Comparison of ENCODE assay signal across 8 mouse cellular contexts in genomic region chr2:152406126-152406525, GRCm38 (mm10). TPM values are rescaled to one million over a fixed set of nuclear protein-coding genes. Genes with fewer than 3 reads are reported as not detected.
DNase-seq lines count a peak whose midpoint lies in the region; ATAC-seq and TF ChIP-seq lines count a peak whose summit lies in the region.

No protein-coding gene starts in this region.

- H3K4me2 ChIP-seq in forebrain, embryonic 14.5 days (ENCODE audit: low read length) = peak overlapping the region; percentile 58
- peak overlapping the region; percentile 80 for H3K4me2 ChIP-seq in liver, postnatal 0 days (ENCODE audit: low read depth, low read length)
- peak overlapping the region; percentile 77 for H3K4me2 ChIP-seq in neural tube, embryonic 15.5 days

- intact Hi-C loops in heart, postnatal 14 days (cut with DNase I) = no loop called here

- H3K9ac ChIP-seq in forebrain, embryonic 14.5 days (ENCODE audit: low read length) = peak overlapping the region; percentile 46
- peak overlapping the region; percentile 5; the same call in 1 of the 2 replicates for H3K9ac ChIP-seq in liver, postnatal 0 days (replicated peaks)
- H3K9ac ChIP-seq in neural tube, embryonic 15.5 days (replicated peaks) = peak overlapping the region; percentile 37; the same call in 1 of the 2 replicates

- under 1% methylated on average over 19 of the region's 19 CpGs for WGBS in forebrain, embryonic 14.5 days
- WGBS in liver, postnatal 0 days (ENCODE audit: insufficient replicate concordance) = under 1% methylated on average over 19 of the region's 19 CpGs
- WGBS in neural tube, embryonic 15.5 days = under 1% methylated on average over 19 of the region's 19 CpGs

- H3K27me3 ChIP-seq in forebrain, embryonic 14.5 days (replicated peaks; ENCODE audit: control insufficient read depth, insufficient read depth, low read length) = no peaks in the 10 kb centered on the region
- no peaks in the 10 kb centered on the region for H3K27me3 ChIP-seq in liver, postnatal 0 days (ENCODE audit: insufficient read depth, low read length)
- no peaks in the 10 kb centered on the region for H3K27me3 ChIP-seq in neural tube, embryonic 15.5 days (replicated peaks)

- no peaks in the 10 kb centered on the region for H3K9me3 ChIP-seq in forebrain, embryonic 14.5 days (replicated peaks; ENCODE audit: control insufficient read depth, low read length)
- no peaks in the 10 kb centered on the region for H3K9me3 ChIP-seq in liver, postnatal 0 days (ENCODE audit: low read length)
- no peaks in the 10 kb centered on the region for H3K9me3 ChIP-seq in neural tube, embryonic 15.5 days (replicated peaks)

- peak overlapping the region; percentile 75 for H3K27ac ChIP-seq in forebrain, embryonic 14.5 days (ENCODE audit: low read depth, low read length)
- no peak overlapping the region for H3K27ac ChIP-seq in liver, postnatal 0 days (ENCODE audit: low read depth)
- peak overlapping the region; percentile 83 for H3K27ac ChIP-seq in neural tube, embryonic 15.5 days (replicated peaks)

- TF ChIP-seq EP300 in liver, postnatal 0 days (IDR thresholded peaks at IDR 0.05; ENCODE audit: low read depth) = no peak

- no peaks in the 10 kb centered on the region for H3K36me3 ChIP-seq in forebrain, embryonic 14.5 days (ENCODE audit: control insufficient read depth, insufficient read depth, low read length)
- H3K36me3 ChIP-seq in liver, postnatal 0 days (replicated peaks; ENCODE audit: insufficient read depth, low read length) = no peaks in the 10 kb centered on the region
- no peaks in the 10 kb centered on the region for H3K36me3 ChIP-seq in neural tube, embryonic 15.5 days

- TF ChIP-seq CTCF in liver, postnatal 0 days (IDR thresholded peaks at IDR 0.05; ENCODE audit: low read depth) = 0 out of 2 replicates have a peak, but pooled peaks have one; percentile 18

- peak; percentile 98 for ATAC-seq in forebrain, embryonic 14.5 days
- ATAC-seq in liver, postnatal 0 days = peak; percentile 100
- peak; percentile 96 for ATAC-seq in neural tube, embryonic 15.5 days (ENCODE audit: low FRiP score)

- DNase-seq in ES-CJ7 (ENCODE audit: low read depth, low spot score) = peak; percentile 97
- peak; percentile 93 for DNase-seq in cerebellum, adult 11 months
- peak; percentile 98 for DNase-seq in forebrain, embryonic 14.5 days (ENCODE audit: low spot score)
- DNase-seq in heart, postnatal 14 days = peak; percentile 93 to 95
- DNase-seq in layer of hippocampus, adult 11-12 months (ENCODE audit: low spot score) = peak; percentile 98
- DNase-seq in liver, postnatal 0 days = peak; percentile 95
- DNase-seq in testis, postnatal 10 days (ENCODE audit: low spot score) = peak; percentile 96

- H3K4me3 ChIP-seq in forebrain, embryonic 14.5 days (ENCODE audit: low read depth, low read length) = peak overlapping the region; percentile 26
- H3K4me3 ChIP-seq in liver, postnatal 0 days (ENCODE audit: low read depth, low read length) = peak overlapping the region; percentile 36
- H3K4me3 ChIP-seq in neural tube, embryonic 15.5 days (replicated peaks) = peak overlapping the region; percentile 41

- peaks cover 12% of the 10 kb centered on the region for H3K4me1 ChIP-seq in forebrain, embryonic 14.5 days (ENCODE audit: control insufficient read depth, insufficient read depth, low read length)
- peaks cover 17% of the 10 kb centered on the region for H3K4me1 ChIP-seq in liver, postnatal 0 days (ENCODE audit: insufficient read depth)
- peaks cover 31% of the 10 kb centered on the region for H3K4me1 ChIP-seq in neural tube, embryonic 15.5 days

RNA-seq across cellular contexts. Expression of gene Sox12, which starts 8.3 kb away (rescaled TPM):
- polyA plus RNA-seq in forebrain, embryonic 14.5 days (2014; fragmentation: Nextera tagmentation; extraction: Ambion mirVana) = 18.2 and 21.8 TPM in 2 replicates
- 10 to 100 TPM; 14.4 to 15.5 TPM for total RNA-seq in heart, postnatal 14 days (2021)
- polyA plus RNA-seq in liver, postnatal 0 days (2015; fragmentation: Nextera tagmentation; extraction: Ambion mirVana) = 1.2 and 1.3 TPM in 2 replicates
- polyA plus RNA-seq in neural tube, embryonic 15.5 days (2015; fragmentation: Nextera tagmentation; extraction: Ambion mirVana) = 10.1 and 12.1 TPM in 2 replicates

RNA-seq across cellular contexts. Expression of gene Zcchc3, which starts 8.7 kb away (rescaled TPM):
- 17.3 and 18.2 TPM in 2 replicates for polyA plus RNA-seq in forebrain, embryonic 14.5 days (2014; fragmentation: Nextera tagmentation; extraction: Ambion mirVana)
- 10 to 100 TPM; 12.0 TPM for total RNA-seq in heart, postnatal 14 days (2021)
- polyA plus RNA-seq in liver, postnatal 0 days (2015; fragmentation: Nextera tagmentation; extraction: Ambion mirVana) = 6.4 and 7.4 TPM in 2 replicates
- polyA plus RNA-seq in neural tube, embryonic 15.5 days (2015; fragmentation: Nextera tagmentation; extraction: Ambion mirVana) = 17.5 and 18.7 TPM in 2 replicates

RNA-seq across cellular contexts. Expression of gene 6820408C15Rik, which starts 9.3 kb away (rescaled TPM):
- polyA plus RNA-seq in forebrain, embryonic 14.5 days (2014; fragmentation: Nextera tagmentation; extraction: Ambion mirVana) = 2.3 and 2.8 TPM in 2 replicates
- 1 to 10 TPM; 2.6 to 2.7 TPM for total RNA-seq in heart, postnatal 14 days (2021)
- 0.13 and 0.42 TPM in 2 replicates for polyA plus RNA-seq in liver, postnatal 0 days (2015; fragmentation: Nextera tagmentation; extraction: Ambion mirVana)
- 1.2 and 1.5 TPM in 2 replicates for polyA plus RNA-seq in neural tube, embryonic 15.5 days (2015; fragmentation: Nextera tagmentation; extraction: Ambion mirVana)

RNA-seq across cellular contexts. Expression of gene Nrsn2, which starts 29.7 kb away (rescaled TPM):
- polyA plus RNA-seq in forebrain, embryonic 14.5 days (2014; fragmentation: Nextera tagmentation; extraction: Ambion mirVana) = 18.9 and 21.8 TPM in 2 replicates
- not detected for total RNA-seq in heart, postnatal 14 days (2021)
- not detected in 2 replicates for polyA plus RNA-seq in liver, postnatal 0 days (2015; fragmentation: Nextera tagmentation; extraction: Ambion mirVana)
- polyA plus RNA-seq in neural tube, embryonic 15.5 days (2015; fragmentation: Nextera tagmentation; extraction: Ambion mirVana) = 50.9 and 60.3 TPM in 2 replicates

RNA-seq across cellular contexts. Expression of gene Defb23, which starts 58.3 kb away (rescaled TPM):
- polyA plus RNA-seq in forebrain, embryonic 14.5 days (2014; fragmentation: Nextera tagmentation; extraction: Ambion mirVana) = not detected in 2 replicates
- not detected for total RNA-seq in heart, postnatal 14 days (2021)
- not detected in 2 replicates for polyA plus RNA-seq in liver, postnatal 0 days (2015; fragmentation: Nextera tagmentation; extraction: Ambion mirVana)
- not detected in 2 replicates for polyA plus RNA-seq in neural tube, embryonic 15.5 days (2015; fragmentation: Nextera tagmentation; extraction: Ambion mirVana)
